Mouse (Mus musculus): Measurements from ENCODE around the gene Ccdc63. TPM values are rescaled to one million over a fixed set of nuclear protein-coding genes. Genes with fewer than 3 reads are reported as not detected.

Ccdc63 gene
- polyA plus RNA-seq, 1 experiment from 2014 or later = 0.43 TPM

DNA sequence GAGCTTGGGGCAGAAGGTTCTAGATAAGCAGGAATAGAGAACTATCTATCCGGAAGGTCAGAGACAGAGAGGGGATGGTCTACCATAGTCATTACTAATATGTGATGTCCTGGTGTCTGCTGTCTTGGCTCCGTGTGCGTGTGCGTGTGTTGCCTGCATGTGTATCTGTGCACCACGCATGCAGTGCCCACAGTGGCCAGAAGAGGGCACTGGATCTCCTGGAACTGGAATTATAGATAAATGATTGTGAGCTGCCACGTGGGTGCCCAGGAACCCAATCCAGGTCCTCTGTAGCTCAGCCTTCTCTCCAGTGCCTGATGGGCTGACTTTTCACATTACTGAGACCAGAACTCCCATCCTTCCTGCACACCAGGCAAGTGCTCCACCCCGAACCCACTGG lies 60.8 kb downstream of the Ccdc63 start:
- Histone ChIP-seq H3K4me1 (ENCODE audit: control insufficient read depth, insufficient read depth, low read length) (no peaks in the 10 kb centered on the region), H3K9me3 (ENCODE audit: control insufficient read depth, low read length) (no peaks in the 10 kb centered on the region), H3K27me3 (replicated peaks; ENCODE audit: control insufficient read depth, insufficient read depth, low read length) (no peaks in the 10 kb centered on the region), H3K36me3 (ENCODE audit: control insufficient read depth, insufficient read depth, low read length) (no peaks in the 10 kb centered on the region), H3K4me3 (ENCODE audit: low read depth, low read length) (no peak overlapping the region), H3K27ac (replicated peaks; ENCODE audit: low read depth, low read length) (no peak overlapping the region), H3K9ac (ENCODE audit: low read depth, low read length) (no peak overlapping the region), H3K4me2 (ENCODE audit: low read depth, low read length) (no peak overlapping the region)
- DNase-seq (ENCODE audit: low spot score) (no peak), ATAC-seq (ENCODE audit: low read depth) (no peak)
- WGBS = 81% methylated on average over 7 of the region's 7 CpGs

DNA sequence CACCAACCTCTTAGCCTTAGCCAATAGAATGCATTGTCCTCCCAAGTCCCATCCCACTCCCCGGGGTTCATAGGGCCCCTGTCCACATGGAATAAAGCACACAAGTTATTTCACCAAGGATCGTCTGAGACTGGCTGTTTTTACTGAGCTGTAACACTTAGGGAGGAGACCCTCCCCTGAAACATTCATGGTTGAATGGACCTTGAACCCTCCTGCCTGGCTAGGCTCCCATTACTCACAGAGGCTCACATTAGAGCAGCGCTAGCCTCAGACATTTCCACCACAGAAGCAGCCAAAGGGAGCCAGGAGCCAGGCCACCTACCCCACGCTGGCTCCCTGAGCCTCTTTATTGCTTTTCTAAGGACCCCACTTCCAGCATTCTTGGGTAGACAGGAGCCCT lies 63.4 kb downstream of the Ccdc63 start:
- ATAC-seq (ENCODE audit: low read depth) (no peak), DNase-seq (ENCODE audit: low spot score) (no peak)
- Histone ChIP-seq H3K27ac (replicated peaks; ENCODE audit: low read depth, low read length) (no peak overlapping the region), H3K36me3 (ENCODE audit: control insufficient read depth, insufficient read depth, low read length) (no peaks in the 10 kb centered on the region), H3K9ac (ENCODE audit: low read depth, low read length) (no peak overlapping the region), H3K9me3 (ENCODE audit: control insufficient read depth, low read length) (no peaks in the 10 kb centered on the region), H3K4me1 (ENCODE audit: control insufficient read depth, insufficient read depth, low read length) (no peaks in the 10 kb centered on the region), H3K27me3 (replicated peaks; ENCODE audit: control insufficient read depth, insufficient read depth, low read length) (no peaks in the 10 kb centered on the region), H3K4me2 (ENCODE audit: low read depth, low read length) (no peak overlapping the region), H3K4me3 (ENCODE audit: low read depth, low read length) (no peak overlapping the region)
- 77% methylated on average over 4 of the region's 4 CpGs for WGBS

- Histone ChIP-seq H3K9me3 (ENCODE audit: control insufficient read depth, low read length) (no peaks in the 10 kb centered on the region), H3K4me3 (ENCODE audit: low read depth, low read length) (no peak overlapping the region), H3K27ac (replicated peaks; ENCODE audit: low read depth, low read length) (no peak overlapping the region), H3K36me3 (ENCODE audit: control insufficient read depth, insufficient read depth, low read length) (no peaks in the 10 kb centered on the region), H3K9ac (ENCODE audit: low read depth, low read length) (no peak overlapping the region), H3K4me1 (ENCODE audit: control insufficient read depth, insufficient read depth, low read length) (no peaks in the 10 kb centered on the region), H3K27me3 (replicated peaks; ENCODE audit: control insufficient read depth, insufficient read depth, low read length) (no peaks in the 10 kb centered on the region), H3K4me2 (ENCODE audit: low read depth, low read length) (no peak overlapping the region)
- WGBS = 55% methylated on average over 3 of the region's 3 CpGs
- DNase-seq (ENCODE audit: low spot score) (no peak), ATAC-seq (ENCODE audit: low read depth) (no peak)
These were observed 64.9 kb downstream of the Ccdc63 start for GRCm38 (mm10) chr5:122075736-122076135.

GRCm38 (mm10) chr5:122071997-122072396 lies 68.6 kb downstream of the Ccdc63 start:
- no peak for ATAC-seq (ENCODE audit: low read depth)
- Histone ChIP-seq H3K27ac (replicated peaks; ENCODE audit: low read depth, low read length) (no peak overlapping the region), H3K36me3 (ENCODE audit: control insufficient read depth, insufficient read depth, low read length) (no peaks in the 10 kb centered on the region), H3K9me3 (ENCODE audit: control insufficient read depth, low read length) (no peaks in the 10 kb centered on the region), H3K9ac (ENCODE audit: low read depth, low read length) (no peak overlapping the region), H3K4me1 (ENCODE audit: control insufficient read depth, insufficient read depth, low read length) (no peaks in the 10 kb centered on the region), H3K4me2 (ENCODE audit: low read depth, low read length) (no peak overlapping the region), H3K4me3 (ENCODE audit: low read depth, low read length) (no peak overlapping the region), H3K27me3 (replicated peaks; ENCODE audit: control insufficient read depth, insufficient read depth, low read length) (no peaks in the 10 kb centered on the region)
- WGBS = 79% methylated on average over 4 of the region's 4 CpGs
- DNase-seq (ENCODE audit: low spot score) = no peak

- no peak overlapping the region for H3K9ac ChIP-seq (ENCODE audit: low read depth, low read length)
- no peak for DNase-seq (ENCODE audit: low spot score)
These were observed 69.4 kb downstream of the Ccdc63 start for GRCm38 (mm10) chr5:122070963-122071800.

DNA sequence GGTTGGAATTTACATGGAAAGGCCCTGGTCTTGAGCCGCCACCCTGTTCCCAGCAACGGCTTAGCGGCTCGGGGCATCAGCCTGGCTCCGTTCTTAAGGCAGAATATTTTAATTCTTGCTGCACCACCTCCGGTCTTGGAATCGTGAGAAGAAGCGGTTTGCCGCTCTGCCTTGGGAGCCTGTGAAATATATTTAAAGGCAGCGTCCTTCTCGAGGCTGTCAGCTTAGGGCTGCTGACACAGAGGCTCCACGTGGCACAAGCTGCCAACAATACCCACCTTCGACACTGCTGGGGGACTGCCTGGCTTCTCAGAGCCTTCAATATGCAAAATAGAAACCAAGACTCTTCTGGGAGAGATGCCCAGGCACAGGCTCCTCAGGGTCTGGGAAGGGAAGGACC lies 72.1 kb downstream of the Ccdc63 start:
- H3K4me2 ChIP-seq (ENCODE audit: low read depth, low read length) = no peak overlapping the region
- no peak overlapping the region for H3K9ac ChIP-seq (ENCODE audit: low read depth, low read length)
- no peaks in the 10 kb centered on the region for H3K36me3 ChIP-seq (ENCODE audit: control insufficient read depth, insufficient read depth, low read length)
- DNase-seq (ENCODE audit: low spot score) (no peak), ATAC-seq (ENCODE audit: low read depth) (no peak)
- no peaks in the 10 kb centered on the region for H3K27me3 ChIP-seq (replicated peaks; ENCODE audit: control insufficient read depth, insufficient read depth, low read length)
- no peaks in the 10 kb centered on the region for H3K4me1 ChIP-seq (ENCODE audit: control insufficient read depth, insufficient read depth, low read length)
- H3K27ac ChIP-seq (replicated peaks; ENCODE audit: low read depth, low read length) = no peak overlapping the region
- H3K9me3 ChIP-seq (ENCODE audit: control insufficient read depth, low read length) = no peaks in the 10 kb centered on the region
- no peak overlapping the region for H3K4me3 ChIP-seq (ENCODE audit: low read depth, low read length)
- 76% methylated on average over 13 of the region's 13 CpGs for whole genome bisulfite sequencing

More at GRCm38 (mm10) chr5:122070963-122071800, 69.4 kb downstream of the Ccdc63 start:
- Histone ChIP-seq H3K4me3 (ENCODE audit: low read depth, low read length) (no peak overlapping the region), H3K4me1 (ENCODE audit: control insufficient read depth, insufficient read depth, low read length) (no peaks in the 10 kb centered on the region), H3K36me3 (ENCODE audit: control insufficient read depth, insufficient read depth, low read length) (no peaks in the 10 kb centered on the region), H3K9me3 (ENCODE audit: control insufficient read depth, low read length) (no peaks in the 10 kb centered on the region), H3K4me2 (ENCODE audit: low read depth, low read length) (no peak overlapping the region), H3K27me3 (replicated peaks; ENCODE audit: control insufficient read depth, insufficient read depth, low read length) (no peaks in the 10 kb centered on the region), H3K27ac (replicated peaks; ENCODE audit: low read depth, low read length) (no peak overlapping the region; the same call in 1 of the 2 replicates)
- no peak for ATAC-seq (ENCODE audit: low read depth)
- WGBS = 88% methylated on average over 16 of the region's 16 CpGs

GRCm38 (mm10) chr5:122063204-122063933 lies 77.3 kb downstream of the Ccdc63 start:
- DNase-seq (ENCODE audit: low spot score) (no peak), ATAC-seq (ENCODE audit: low read depth) (no peak)
- Histone ChIP-seq H3K4me1 (ENCODE audit: control insufficient read depth, insufficient read depth, low read length) (no peaks in the 10 kb centered on the region), H3K9ac (ENCODE audit: low read depth, low read length) (no peak overlapping the region), H3K4me2 (ENCODE audit: low read depth, low read length) (no peak overlapping the region), H3K4me3 (ENCODE audit: low read depth, low read length) (no peak overlapping the region), H3K9me3 (ENCODE audit: control insufficient read depth, low read length) (no peaks in the 10 kb centered on the region), H3K36me3 (ENCODE audit: control insufficient read depth, insufficient read depth, low read length) (no peaks in the 10 kb centered on the region), H3K27me3 (replicated peaks; ENCODE audit: control insufficient read depth, insufficient read depth, low read length) (no peaks in the 10 kb centered on the region), H3K27ac (replicated peaks; ENCODE audit: low read depth, low read length) (no peak overlapping the region)
- WGBS = 71% methylated on average over 25 of the region's 25 CpGs

DNA sequence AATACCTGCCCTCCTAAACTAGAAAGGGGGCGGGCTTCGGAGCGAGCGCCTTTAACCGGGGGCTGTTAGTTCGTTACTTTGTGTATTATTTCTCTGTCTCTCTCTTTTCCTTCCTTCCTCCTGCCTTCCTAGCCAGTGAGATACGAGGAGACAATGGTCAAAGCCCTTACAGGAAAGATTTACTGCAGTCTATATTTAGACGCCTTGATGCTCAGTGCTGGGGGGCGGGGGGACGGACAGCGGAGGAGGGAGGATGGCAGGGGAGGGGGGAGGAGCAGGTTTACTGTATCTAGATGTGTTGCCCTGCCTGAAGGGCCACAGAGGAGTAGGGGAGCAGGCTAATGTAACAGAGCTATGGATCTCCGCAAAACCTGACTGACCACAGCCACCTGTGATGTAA lies 78.1 kb downstream of the Ccdc63 start:
- Histone ChIP-seq H3K27me3 (replicated peaks; ENCODE audit: control insufficient read depth, insufficient read depth, low read length) (no peaks in the 10 kb centered on the region), H3K4me2 (ENCODE audit: low read depth, low read length) (peak overlapping the region; percentile 10; the same call in 1 of the 2 replicates), H3K36me3 (ENCODE audit: control insufficient read depth, insufficient read depth, low read length) (no peaks in the 10 kb centered on the region), H3K4me3 (ENCODE audit: low read depth, low read length) (no peak overlapping the region), H3K9me3 (ENCODE audit: control insufficient read depth, low read length) (peaks cover 4% of the 10 kb centered on the region; the same call in 1 of the 2 replicates), H3K9ac (ENCODE audit: low read depth, low read length) (no peak overlapping the region), H3K4me1 (ENCODE audit: control insufficient read depth, insufficient read depth, low read length) (no peaks in the 10 kb centered on the region), H3K27ac (replicated peaks; ENCODE audit: low read depth, low read length) (no peak overlapping the region)
- ATAC-seq (ENCODE audit: low read depth) (no peak), DNase-seq (ENCODE audit: low spot score) (no peak)
- 27% methylated on average over 12 of the region's 12 CpGs for WGBS

Data from embryonic facial prominence, embryonic 14.5 days (tissue).